Mouse (Mus musculus) forebrain, embryonic 15.5 days (tissue): ENCODE data around the gene Psmb6. TPM values are rescaled to one million over a fixed set of nuclear protein-coding genes. Genes with fewer than 3 reads are reported as not detected.

ENCODE experiments used
- ATAC-seq: fragments of 200-750 bp; cut with Nextera tagmentation; replicated peaks from 2 replicates; pipeline ENCODE4 v1.8.0; 2017; ENCODE audit warnings: mild to moderate bottlenecking, moderate TSS enrichment, moderate library complexity
- H3K27ac ChIP-seq: fragments of 300-500 bp; sonication (generic); replicated peaks from 2 replicates; pipeline ENCODE4 v1.5.1; 2015; ENCODE audit warnings: mild to moderate bottlenecking, inconsistent platforms
- H3K27me3 ChIP-seq: fragments of 300-500 bp; sonication (generic); 2 replicates; pipeline ENCODE4 v1.6.1; 2015; ENCODE audit warnings: inconsistent platforms
- H3K36me3 ChIP-seq: fragments of 300-500 bp; sonication (generic); 2 replicates; pipeline ENCODE4 v1.6.1; 2015; ENCODE audit warnings: mild to moderate bottlenecking, inconsistent platforms
- H3K4me1 ChIP-seq: fragments of 300-500 bp; sonication (generic); 2 replicates; pipeline ENCODE4 v1.6.1; 2015; ENCODE audit warnings: inconsistent platforms
- H3K4me2 ChIP-seq: fragments of 300-500 bp; sonication (generic); replicated peaks from 2 replicates; pipeline ENCODE4 v1.6.1; 2015; ENCODE audit warnings: mild to moderate bottlenecking, inconsistent platforms
- H3K4me3 ChIP-seq: fragments of 300-500 bp; sonication (generic); 2 replicates; pipeline ENCODE4 v1.5.1; 2015; ENCODE audit warnings: mild to moderate bottlenecking, inconsistent platforms
- H3K9ac ChIP-seq: fragments of 300-500 bp; sonication (generic); replicated peaks from 2 replicates; pipeline ENCODE4 v1.6.1; 2015; ENCODE audit warnings: mild to moderate bottlenecking, inconsistent platforms
- H3K9me3 ChIP-seq: fragments of 300-500 bp; sonication (generic); 2 replicates; pipeline ENCODE4 v1.6.1; 2016; ENCODE audit warnings: inconsistent platforms
- WGBS: fragments of 180-500 bp; shearing (Covaris S2); methylation state at CpG from one replicate; pipeline ENCODE4 v1.1.7; 2015; ENCODE audit warnings: mixed read lengths; 5-methylcytosine and 5-hydroxymethylcytosine counted together
- polyA plus RNA-seq: library from polyadenylated mRNA; unstranded; fragments of >200 nt; fragmentation: Nextera tagmentation; extraction: Ambion mirVana; gene quantifications from 2 replicates; pipeline ENCODE4 v1.2.1, GENCODE M21; 2015

Psmb6 gene
- polyA plus RNA-seq: 750 and 789 TPM in 2 replicates

- Histone ChIP-seq H3K27me3 (no peaks in the 10 kb centered on the region), H3K36me3 (peaks cover 29% of the 10 kb centered on the region), H3K9me3 (no peaks in the 10 kb centered on the region), H3K4me1 (peaks cover 19% of the 10 kb centered on the region), H3K9ac (peak within 1 kb of the TSS; percentile 61), H3K27ac (peak within 1 kb of the TSS; percentile 47; the same call in 1 of the 2 replicates), H3K4me3 (peak within 1 kb of the TSS; percentile 69), H3K4me2 (peak within 1 kb of the TSS; percentile 73)
- under 1% methylated on average over 25 of the region's 26 CpGs for WGBS
- peak; percentile 97 for ATAC-seq
Observed at GRCm38 (mm10) chr11:70525184-70525678, at the start of gene Psmb6. Gene Psmb6 (plus strand): TSS chr11:70525367.

GRCm38 (mm10) chr11:70485498-70485897 is 39.7 kb upstream of the Psmb6 start:
- Histone ChIP-seq H3K9ac (no peak overlapping the region), H3K9me3 (no peaks in the 10 kb centered on the region), H3K36me3 (no peaks in the 10 kb centered on the region), H3K27ac (no peak overlapping the region), H3K4me1 (no peaks in the 10 kb centered on the region), H3K27me3 (no peaks in the 10 kb centered on the region), H3K4me3 (no peak overlapping the region), H3K4me2 (no peak overlapping the region)
- no peak for ATAC-seq
- 56% methylated on average over 2 of the region's 2 CpGs for WGBS

- no peaks in the 10 kb centered on the region for H3K27me3 ChIP-seq
- H3K36me3 ChIP-seq: no peaks in the 10 kb centered on the region
- H3K4me2 ChIP-seq: no peak overlapping the region
- no peaks in the 10 kb centered on the region for H3K4me1 ChIP-seq
- no peak overlapping the region for H3K4me3 ChIP-seq
- no peak for ATAC-seq
- WGBS: 49% methylated on average over 4 of the region's 4 CpGs
- no peak overlapping the region for H3K27ac ChIP-seq
- no peaks in the 10 kb centered on the region for H3K9me3 ChIP-seq
- H3K9ac ChIP-seq: no peak overlapping the region
Observed at GRCm38 (mm10) chr11:70487816-70488215, 37.4 kb upstream of the Psmb6 start.

GRCm38 (mm10) chr11:70489138-70489537 is 36.0 kb upstream of the Psmb6 start:
- Histone ChIP-seq H3K4me1 (no peaks in the 10 kb centered on the region), H3K4me3 (no peak overlapping the region), H3K27me3 (no peaks in the 10 kb centered on the region), H3K4me2 (no peak overlapping the region), H3K9me3 (no peaks in the 10 kb centered on the region), H3K27ac (no peak overlapping the region), H3K9ac (no peak overlapping the region), H3K36me3 (no peaks in the 10 kb centered on the region)
- WGBS: 85% methylated on average over 3 of the region's 3 CpGs
- ATAC-seq: no peak

GRCm38 (mm10) chr11:70489684-70490083 is 35.5 kb upstream of the Psmb6 start:
- H3K9me3 ChIP-seq: no peaks in the 10 kb centered on the region
- no peak overlapping the region for H3K27ac ChIP-seq
- no peak overlapping the region for H3K4me2 ChIP-seq
- ATAC-seq: no peak
- no peak overlapping the region for H3K9ac ChIP-seq
- no peak overlapping the region for H3K4me3 ChIP-seq
- no peaks in the 10 kb centered on the region for H3K27me3 ChIP-seq
- H3K4me1 ChIP-seq: no peaks in the 10 kb centered on the region
- H3K36me3 ChIP-seq: no peaks in the 10 kb centered on the region
- WGBS: 88% methylated on average over 6 of the region's 6 CpGs

- Histone ChIP-seq H3K27ac (no peak overlapping the region), H3K9ac (no peak overlapping the region), H3K27me3 (no peaks in the 10 kb centered on the region), H3K9me3 (no peaks in the 10 kb centered on the region), H3K4me1 (no peaks in the 10 kb centered on the region), H3K4me3 (no peak overlapping the region), H3K4me2 (no peak overlapping the region), H3K36me3 (no peaks in the 10 kb centered on the region)
- 67% methylated on average over 14 of the region's 14 CpGs for WGBS
- no peak for ATAC-seq
Observed at GRCm38 (mm10) chr11:70499566-70500475, 25.3 kb upstream of the Psmb6 start.

GRCm38 (mm10) chr11:70500476-70500812 is 24.7 kb upstream of the Psmb6 start:
- no peak overlapping the region for H3K4me3 ChIP-seq
- H3K27ac ChIP-seq: no peak overlapping the region
- no peak for ATAC-seq
- whole genome bisulfite sequencing: 97% methylated on average over 1 of the region's 1 CpGs
- H3K27me3 ChIP-seq: no peaks in the 10 kb centered on the region
- no peaks in the 10 kb centered on the region for H3K36me3 ChIP-seq
- H3K4me1 ChIP-seq: no peaks in the 10 kb centered on the region
- H3K9me3 ChIP-seq: no peaks in the 10 kb centered on the region
- H3K9ac ChIP-seq: no peak overlapping the region
- H3K4me2 ChIP-seq: no peak overlapping the region

GRCm38 (mm10) chr11:70502018-70502417 is 23.1 kb upstream of the Psmb6 start:
- 82% methylated on average over 3 of the region's 3 CpGs for WGBS
- Histone ChIP-seq H3K9me3 (no peaks in the 10 kb centered on the region), H3K4me2 (no peak overlapping the region), H3K36me3 (no peaks in the 10 kb centered on the region), H3K27ac (no peak overlapping the region), H3K9ac (no peak overlapping the region), H3K4me3 (no peak overlapping the region), H3K4me1 (no peaks in the 10 kb centered on the region), H3K27me3 (no peaks in the 10 kb centered on the region)
- no peak for ATAC-seq

- Histone ChIP-seq H3K9ac (no peak within 1 kb of the TSS), H3K9me3 (no peaks in the 10 kb centered on the region), H3K27me3 (peaks cover 2% of the 10 kb centered on the region; the same call in 1 of the 2 replicates), H3K4me1 (peaks cover 5% of the 10 kb centered on the region; the same call in 1 of the 2 replicates), H3K4me3 (no peak within 1 kb of the TSS), H3K27ac (no peak within 1 kb of the TSS), H3K36me3 (no peaks in the 10 kb centered on the region), H3K4me2 (no peak within 1 kb of the TSS)
- WGBS: 83% methylated on average over 9 of the region's 9 CpGs
- no peak for ATAC-seq
Observed at GRCm38 (mm10) chr11:70504970-70505369, 20.2 kb upstream of the Psmb6 start, which contains the start of gene Tm4sf5. Gene Tm4sf5 (plus strand): TSS chr11:70505244.

GRCm38 (mm10) chr11:70506385-70506784 is 18.8 kb upstream of the Psmb6 start:
- 25% methylated on average over 4 of the region's 4 CpGs for WGBS
- H3K36me3 ChIP-seq: no peaks in the 10 kb centered on the region
- H3K4me1 ChIP-seq: peaks cover 5% of the 10 kb centered on the region; the same call in 1 of the 2 replicates
- H3K27ac ChIP-seq: no peak overlapping the region
- ATAC-seq: no peak
- H3K4me3 ChIP-seq: no peak overlapping the region
- H3K9ac ChIP-seq: no peak overlapping the region
- peaks cover 2% of the 10 kb centered on the region; the same call in 1 of the 2 replicates for H3K27me3 ChIP-seq
- no peak overlapping the region for H3K4me2 ChIP-seq
- H3K9me3 ChIP-seq: no peaks in the 10 kb centered on the region

- no peaks in the 10 kb centered on the region for H3K9me3 ChIP-seq
- H3K4me3 ChIP-seq: no peak overlapping the region
- H3K4me1 ChIP-seq: peaks cover 5% of the 10 kb centered on the region; the same call in 1 of the 2 replicates
- no peak overlapping the region for H3K4me2 ChIP-seq
- H3K27me3 ChIP-seq: peaks cover 2% of the 10 kb centered on the region; the same call in 1 of the 2 replicates
- no peaks in the 10 kb centered on the region for H3K36me3 ChIP-seq
- H3K9ac ChIP-seq: no peak overlapping the region
- 74% methylated on average over 7 of the region's 7 CpGs for WGBS
- no peak overlapping the region for H3K27ac ChIP-seq
- ATAC-seq: no peak
Observed at GRCm38 (mm10) chr11:70506962-70507515, 18.1 kb upstream of the Psmb6 start.
